Mouse (Mus musculus): ENCODE data around the gene C2cd4c.

C2cd4c gene

DNA sequence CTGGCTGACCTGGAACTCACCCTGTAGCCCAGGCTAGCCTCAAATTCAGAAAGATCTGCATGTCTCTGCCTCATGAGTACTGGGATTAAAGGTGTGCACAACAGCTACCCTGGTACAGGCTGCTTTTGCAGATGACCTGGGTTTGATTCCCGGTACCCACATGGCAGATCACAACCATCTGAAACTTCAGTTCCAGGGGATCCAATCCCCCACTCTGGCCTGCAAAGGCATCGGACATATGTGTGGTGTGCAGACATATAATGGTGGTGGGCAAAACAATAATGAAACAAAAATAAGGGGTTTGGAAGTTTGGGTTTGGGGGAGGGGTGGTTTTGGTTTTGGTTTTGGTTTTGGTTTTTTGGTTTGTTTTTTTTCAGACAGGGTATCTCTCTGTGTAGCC is 42.5 kb downstream of the C2cd4c start:
- Histone ChIP-seq H3K9me3 (ENCODE audit: low read length) (no peaks in the 10 kb centered on the region), H3K4me3 (replicated peaks; ENCODE audit: low read length) (no peak overlapping the region), H3K4me1 (replicated peaks; ENCODE audit: low read depth, low read length) (peaks cover 19% of the 10 kb centered on the region), H3K27me3 (ENCODE audit: insufficient read depth, low read length) (0 out of 2 replicates have a peak, but pooled peaks cover 4% of the 10 kb centered on the region), H3K36me3 (ENCODE audit: insufficient read depth, low read length) (no peaks in the 10 kb centered on the region)
- no peak for TF ChIP-seq POU5F1 (IDR thresholded peaks at IDR 0.05; ENCODE audit: borderline replicate concordance, low read length)
- no peak for TF ChIP-seq CTCF (conservative IDR thresholded peaks at IDR 0.05; ENCODE audit: low read length)
- TF ChIP-seq NANOG (IDR thresholded peaks at IDR 0.05; ENCODE audit: borderline replicate concordance, low read length) = no peak

DNA sequence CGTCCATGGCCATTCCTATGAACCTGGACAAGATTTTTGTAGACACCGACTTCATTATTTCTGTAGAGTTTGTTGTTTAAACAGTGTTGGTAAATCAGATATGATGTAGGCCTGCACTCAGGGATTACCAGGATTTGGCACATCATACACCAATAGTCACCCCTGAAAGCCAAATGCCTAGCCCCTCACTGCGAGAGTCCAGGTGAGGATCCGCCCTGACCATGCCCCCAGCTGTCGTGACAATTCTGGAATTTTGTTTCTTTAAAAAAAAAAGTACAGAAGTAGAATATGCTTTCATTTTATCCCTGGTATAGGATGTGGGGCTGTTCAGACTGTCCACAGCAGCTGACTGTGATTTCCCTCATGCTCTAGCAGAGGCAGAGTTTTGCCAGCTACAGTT is 43.9 kb downstream of the C2cd4c start:
- H3K4me1 ChIP-seq (replicated peaks; ENCODE audit: low read depth, low read length) = peaks cover 14% of the 10 kb centered on the region
- H3K27me3 ChIP-seq (ENCODE audit: insufficient read depth, low read length) = 0 out of 2 replicates have a peak, but pooled peaks cover 4% of the 10 kb centered on the region
- TF ChIP-seq CTCF (conservative IDR thresholded peaks at IDR 0.05; ENCODE audit: low read length) (no peak), POU5F1 (IDR thresholded peaks at IDR 0.05; ENCODE audit: borderline replicate concordance, low read length) (no peak), NANOG (IDR thresholded peaks at IDR 0.05; ENCODE audit: borderline replicate concordance, low read length) (no peak)
- H3K9me3 ChIP-seq (ENCODE audit: low read length) = no peaks in the 10 kb centered on the region
- H3K36me3 ChIP-seq (ENCODE audit: insufficient read depth, low read length) = no peaks in the 10 kb centered on the region
- H3K4me3 ChIP-seq (replicated peaks; ENCODE audit: low read length) = no peak overlapping the region

DNA sequence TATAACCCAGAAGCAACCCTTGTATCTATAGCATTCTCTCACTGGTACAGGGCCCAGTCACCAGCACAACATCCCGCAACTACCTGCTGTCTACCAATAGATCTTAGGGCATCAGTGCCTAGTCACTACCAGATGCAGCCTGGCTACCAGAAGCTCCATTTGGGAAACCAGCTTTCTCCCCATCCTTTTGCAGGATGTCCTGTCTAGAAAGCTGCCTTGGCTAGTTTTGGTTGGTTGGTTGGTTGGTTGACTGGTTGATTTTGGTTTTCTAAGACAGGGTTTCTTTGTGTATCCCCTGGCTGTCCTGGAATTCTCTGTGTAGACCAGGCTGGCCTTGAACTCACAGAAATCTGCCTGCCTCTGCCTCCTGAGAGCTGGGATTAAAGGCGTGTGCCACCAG is 54.1 kb downstream of the C2cd4c start:
- no peaks in the 10 kb centered on the region for H3K9me3 ChIP-seq (ENCODE audit: low read length)
- TF ChIP-seq CTCF (conservative IDR thresholded peaks at IDR 0.05; ENCODE audit: low read length) (no peak), NANOG (IDR thresholded peaks at IDR 0.05; ENCODE audit: borderline replicate concordance, low read length) (no peak), POU5F1 (IDR thresholded peaks at IDR 0.05; ENCODE audit: borderline replicate concordance, low read length) (no peak)

DNA sequence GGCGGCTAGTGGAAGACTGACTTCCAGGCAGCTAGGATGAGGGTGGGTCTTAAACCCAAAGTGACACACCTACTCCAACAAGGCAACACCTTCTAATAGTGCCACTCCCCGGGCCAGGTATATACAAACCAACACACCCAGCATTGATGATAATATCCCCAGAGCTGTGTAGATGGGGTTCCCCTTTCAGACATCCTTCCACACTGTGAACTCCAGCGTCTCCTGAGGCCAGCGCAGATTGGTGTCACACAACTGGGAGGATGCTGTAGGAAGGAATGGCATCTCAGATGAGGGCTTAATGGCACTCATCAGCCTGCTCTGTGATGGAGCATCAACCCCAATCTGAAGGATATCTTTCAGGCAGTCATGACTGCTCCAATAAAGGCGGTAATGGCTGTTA is 56.3 kb downstream of the C2cd4c start:
- Histone ChIP-seq H3K27me3 (ENCODE audit: insufficient read depth, low read length) (peaks cover 6% of the 10 kb centered on the region; the same call in 1 of the 2 replicates), H3K4me3 (replicated peaks; ENCODE audit: low read length) (no peak overlapping the region), H3K36me3 (ENCODE audit: insufficient read depth, low read length) (no peaks in the 10 kb centered on the region), H3K9me3 (ENCODE audit: low read length) (no peaks in the 10 kb centered on the region), H3K4me1 (replicated peaks; ENCODE audit: low read depth, low read length) (peaks cover 26% of the 10 kb centered on the region)
- TF ChIP-seq CTCF (conservative IDR thresholded peaks at IDR 0.05; ENCODE audit: low read length) = no peak
- no peak for TF ChIP-seq NANOG (IDR thresholded peaks at IDR 0.05; ENCODE audit: borderline replicate concordance, low read length)
- no peak for TF ChIP-seq POU5F1 (IDR thresholded peaks at IDR 0.05; ENCODE audit: borderline replicate concordance, low read length)

More for the DNA sequence above, 54.1 kb downstream of the C2cd4c start:
- Histone ChIP-seq H3K4me1 (replicated peaks; ENCODE audit: low read depth, low read length) (peaks cover 13% of the 10 kb centered on the region), H3K4me3 (replicated peaks; ENCODE audit: low read length) (no peak overlapping the region), H3K36me3 (ENCODE audit: insufficient read depth, low read length) (no peaks in the 10 kb centered on the region), H3K27me3 (ENCODE audit: insufficient read depth, low read length) (0 out of 2 replicates have a peak, but pooled peaks cover 3% of the 10 kb centered on the region)

DNA sequence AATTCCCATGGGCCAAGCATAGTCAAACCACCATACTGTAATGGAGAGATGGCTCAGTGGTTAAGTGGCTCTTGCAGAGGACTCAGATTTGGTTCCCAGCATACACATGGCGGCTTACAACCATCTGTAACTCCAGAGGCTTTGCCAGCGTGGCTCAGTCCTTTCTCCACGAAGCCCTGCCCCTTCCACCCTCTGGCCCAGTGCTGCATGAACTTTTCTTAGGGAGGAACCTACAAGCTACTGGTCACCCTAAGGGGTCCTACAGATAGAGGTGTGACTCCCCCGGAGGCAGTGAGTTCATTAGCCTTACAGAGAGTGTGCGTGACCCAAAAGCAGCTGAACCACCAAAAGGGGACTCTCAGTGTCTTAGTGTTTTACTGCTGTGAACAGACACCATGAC is 56.9 kb downstream of the C2cd4c start:
- Histone ChIP-seq H3K36me3 (ENCODE audit: insufficient read depth, low read length) (no peaks in the 10 kb centered on the region), H3K4me1 (replicated peaks; ENCODE audit: low read depth, low read length) (peaks cover 31% of the 10 kb centered on the region), H3K9me3 (ENCODE audit: low read length) (no peaks in the 10 kb centered on the region), H3K4me3 (replicated peaks; ENCODE audit: low read length) (no peak overlapping the region), H3K27me3 (ENCODE audit: insufficient read depth, low read length) (peaks cover 6% of the 10 kb centered on the region; the same call in 1 of the 2 replicates)
- no peak for TF ChIP-seq POU5F1 (IDR thresholded peaks at IDR 0.05; ENCODE audit: borderline replicate concordance, low read length)
- no peak for TF ChIP-seq NANOG (IDR thresholded peaks at IDR 0.05; ENCODE audit: borderline replicate concordance, low read length)
- no peak for TF ChIP-seq CTCF (conservative IDR thresholded peaks at IDR 0.05; ENCODE audit: low read length)

Measured in E14TG2a.4 (cell line).